Mouse (Mus musculus): ENCODE measurements at regions not wholly inside any gene's neighbourhood (a gene's known extent, or its start where the extent isn't known, plus 50 kb on each side); places are given as distances from the start of the nearest gene placed in this dataset.
A peak's percentile ranks its signal among the peaks of the same experiment; 100 is the strongest.
"Not testable (repeated sequence)": the region's sequence is repeated elsewhere in the genome, so short reads cannot be mapped to it uniquely, and the experiment has no call there.

GRCm38 (mm10) chr10:31143856-31144488 lies 169.2 kb upstream of the Hddc2 start:
- peak; percentile 20; the same call in 1 of the 2 replicates for ATAC-seq

GRCm38 (mm10) chr10:31144489-31144872 lies 168.7 kb upstream of the Hddc2 start:
- H3K4me2 ChIP-seq (ENCODE audit: low read length) = no peak overlapping the region
- no peaks in the 10 kb centered on the region for H3K9me3 ChIP-seq (replicated peaks; ENCODE audit: control insufficient read depth, low read length)
- 87% methylated on average over 3 of the region's 3 CpGs for WGBS
- no peak overlapping the region for H3K27ac ChIP-seq (ENCODE audit: low read depth, low read length)
- H3K27me3 ChIP-seq (replicated peaks; ENCODE audit: control insufficient read depth, insufficient read depth, low read length) = no peaks in the 10 kb centered on the region
- ATAC-seq (no peak), DNase-seq (ENCODE audit: low spot score) (no peak)
- H3K36me3 ChIP-seq (ENCODE audit: control insufficient read depth, insufficient read depth, low read length) = no peaks in the 10 kb centered on the region
- no peaks in the 10 kb centered on the region for H3K4me1 ChIP-seq (ENCODE audit: control insufficient read depth, insufficient read depth, low read length)
- H3K4me3 ChIP-seq (ENCODE audit: low read depth, low read length) = no peak overlapping the region
- no peak overlapping the region for H3K9ac ChIP-seq (ENCODE audit: low read length)

More at GRCm38 (mm10) chr10:31143856-31144488, 169.2 kb upstream of the Hddc2 start:
- Histone ChIP-seq H3K4me3 (ENCODE audit: low read depth, low read length) (no peak overlapping the region), H3K36me3 (ENCODE audit: control insufficient read depth, insufficient read depth, low read length) (no peaks in the 10 kb centered on the region), H3K4me1 (ENCODE audit: control insufficient read depth, insufficient read depth, low read length) (no peaks in the 10 kb centered on the region), H3K9ac (ENCODE audit: low read length) (no peak overlapping the region), H3K4me2 (ENCODE audit: low read length) (no peak overlapping the region), H3K27me3 (replicated peaks; ENCODE audit: control insufficient read depth, insufficient read depth, low read length) (no peaks in the 10 kb centered on the region), H3K27ac (ENCODE audit: low read depth, low read length) (no peak overlapping the region), H3K9me3 (replicated peaks; ENCODE audit: control insufficient read depth, low read length) (no peaks in the 10 kb centered on the region)
- peak; percentile 72 for DNase-seq (ENCODE audit: low spot score)

- H3K36me3 ChIP-seq (ENCODE audit: control insufficient read depth, insufficient read depth, low read length) = no peaks in the 10 kb centered on the region
- ATAC-seq = peak; percentile 92
- no peak overlapping the region for H3K4me2 ChIP-seq (ENCODE audit: low read length)
- no peak overlapping the region for H3K4me3 ChIP-seq (ENCODE audit: low read depth, low read length)
- WGBS = 27% methylated on average over 15 of the region's 15 CpGs
- H3K4me1 ChIP-seq (ENCODE audit: control insufficient read depth, insufficient read depth, low read length) = no peaks in the 10 kb centered on the region
- no peak overlapping the region for H3K27ac ChIP-seq (ENCODE audit: low read depth, low read length)
- no peak overlapping the region for H3K9ac ChIP-seq (ENCODE audit: low read length)
- no peaks in the 10 kb centered on the region for H3K9me3 ChIP-seq (replicated peaks; ENCODE audit: control insufficient read depth, low read length)
- H3K27me3 ChIP-seq (replicated peaks; ENCODE audit: control insufficient read depth, insufficient read depth, low read length) = no peaks in the 10 kb centered on the region
- peak; percentile 81 for DNase-seq (ENCODE audit: low spot score)
Measured at GRCm38 (mm10) chr10:31173169-31173686, 140.0 kb upstream of the Hddc2 start.

GRCm38 (mm10) chr10:31189577-31189976 lies 123.6 kb upstream of the Hddc2 start:
- DNase-seq (ENCODE audit: low spot score) = no peak
- Histone ChIP-seq H3K27me3 (replicated peaks; ENCODE audit: control insufficient read depth, insufficient read depth, low read length) (no peaks in the 10 kb centered on the region), H3K9me3 (replicated peaks; ENCODE audit: control insufficient read depth, low read length) (no peaks in the 10 kb centered on the region), H3K4me1 (ENCODE audit: control insufficient read depth, insufficient read depth, low read length) (no peaks in the 10 kb centered on the region), H3K4me3 (ENCODE audit: low read depth, low read length) (no peak overlapping the region), H3K36me3 (ENCODE audit: control insufficient read depth, insufficient read depth, low read length) (no peaks in the 10 kb centered on the region), H3K4me2 (ENCODE audit: low read length) (no peak overlapping the region), H3K9ac (ENCODE audit: low read length) (no peak overlapping the region), H3K27ac (ENCODE audit: low read depth, low read length) (no peak overlapping the region)
- 56% methylated on average over 1 of the region's 1 CpGs for WGBS
- ATAC-seq = no peak

- not testable (repeated sequence) for ATAC-seq; DNase-seq (ENCODE audit: low spot score); H3K4me1 ChIP-seq (ENCODE audit: control insufficient read depth, insufficient read depth, low read length); H3K4me2 ChIP-seq (ENCODE audit: low read length); H3K27ac ChIP-seq (ENCODE audit: low read depth, low read length); H3K9ac ChIP-seq (ENCODE audit: low read length); H3K4me3 ChIP-seq (ENCODE audit: low read depth, low read length); H3K27me3 ChIP-seq (replicated peaks; ENCODE audit: control insufficient read depth, insufficient read depth, low read length); H3K36me3 ChIP-seq (ENCODE audit: control insufficient read depth, insufficient read depth, low read length); H3K9me3 ChIP-seq (replicated peaks; ENCODE audit: control insufficient read depth, low read length)
- WGBS = 93% methylated on average over 8 of the region's 8 CpGs
Measured at GRCm38 (mm10) chr10:31212164-31212563, 101.0 kb upstream of the Hddc2 start.

- no peak overlapping the region for H3K27ac ChIP-seq (ENCODE audit: low read depth, low read length)
- 83% methylated on average over 2 of the region's 2 CpGs for WGBS
- H3K9ac ChIP-seq (ENCODE audit: low read length) = no peak overlapping the region
- H3K9me3 ChIP-seq (replicated peaks; ENCODE audit: control insufficient read depth, low read length) = no peaks in the 10 kb centered on the region
- H3K4me1 ChIP-seq (ENCODE audit: control insufficient read depth, insufficient read depth, low read length) = no peaks in the 10 kb centered on the region
- no peak overlapping the region for H3K4me2 ChIP-seq (ENCODE audit: low read length)
- no peak for ATAC-seq
- no peaks in the 10 kb centered on the region for H3K36me3 ChIP-seq (ENCODE audit: control insufficient read depth, insufficient read depth, low read length)
- H3K27me3 ChIP-seq (replicated peaks; ENCODE audit: control insufficient read depth, insufficient read depth, low read length) = no peaks in the 10 kb centered on the region
- DNase-seq (ENCODE audit: low spot score) = no peak
- H3K4me3 ChIP-seq (ENCODE audit: low read depth, low read length) = no peak overlapping the region
Measured at GRCm38 (mm10) chr10:31212778-31213454, 100.3 kb upstream of the Hddc2 start.

GRCm38 (mm10) chr10:31221902-31222301 lies 91.3 kb upstream of the Hddc2 start:
- Histone ChIP-seq H3K9me3 (replicated peaks; ENCODE audit: control insufficient read depth, low read length) (no peaks in the 10 kb centered on the region), H3K27me3 (replicated peaks; ENCODE audit: control insufficient read depth, insufficient read depth, low read length) (no peaks in the 10 kb centered on the region), H3K9ac (ENCODE audit: low read length) (no peak overlapping the region), H3K4me1 (ENCODE audit: control insufficient read depth, insufficient read depth, low read length) (no peaks in the 10 kb centered on the region), H3K4me3 (ENCODE audit: low read depth, low read length) (no peak overlapping the region), H3K36me3 (ENCODE audit: control insufficient read depth, insufficient read depth, low read length) (no peaks in the 10 kb centered on the region), H3K27ac (ENCODE audit: low read depth, low read length) (no peak overlapping the region), H3K4me2 (ENCODE audit: low read length) (no peak overlapping the region)
- 92% methylated on average over 1 of the region's 1 CpGs for WGBS
- ATAC-seq (no peak), DNase-seq (ENCODE audit: low spot score) (no peak)

- Histone ChIP-seq H3K4me1 (ENCODE audit: control insufficient read depth, insufficient read depth, low read length) (no peaks in the 10 kb centered on the region), H3K36me3 (ENCODE audit: control insufficient read depth, insufficient read depth, low read length) (no peaks in the 10 kb centered on the region), H3K4me3 (ENCODE audit: low read depth, low read length) (no peak overlapping the region), H3K9me3 (replicated peaks; ENCODE audit: control insufficient read depth, low read length) (no peaks in the 10 kb centered on the region), H3K4me2 (ENCODE audit: low read length) (no peak overlapping the region), H3K27me3 (replicated peaks; ENCODE audit: control insufficient read depth, insufficient read depth, low read length) (no peaks in the 10 kb centered on the region), H3K27ac (ENCODE audit: low read depth, low read length) (no peak overlapping the region), H3K9ac (ENCODE audit: low read length) (no peak overlapping the region)
- WGBS = 80% methylated on average over 3 of the region's 3 CpGs
- no peak for DNase-seq (ENCODE audit: low spot score)
- no peak for ATAC-seq
Measured at GRCm38 (mm10) chr10:31229078-31229477, 84.1 kb upstream of the Hddc2 start.

GRCm38 (mm10) chr10:31242442-31242966 lies 70.7 kb upstream of the Hddc2 start:
- H3K4me1 ChIP-seq (ENCODE audit: control insufficient read depth, insufficient read depth, low read length) = no peaks in the 10 kb centered on the region
- no peak overlapping the region for H3K4me2 ChIP-seq (ENCODE audit: low read length)

More at GRCm38 (mm10) chr10:31242442-31242966, 70.7 kb upstream of the Hddc2 start:
- Histone ChIP-seq H3K9ac (ENCODE audit: low read length) (no peak overlapping the region), H3K27me3 (replicated peaks; ENCODE audit: control insufficient read depth, insufficient read depth, low read length) (no peaks in the 10 kb centered on the region), H3K27ac (ENCODE audit: low read depth, low read length) (no peak overlapping the region), H3K9me3 (replicated peaks; ENCODE audit: control insufficient read depth, low read length) (no peaks in the 10 kb centered on the region), H3K36me3 (ENCODE audit: control insufficient read depth, insufficient read depth, low read length) (no peaks in the 10 kb centered on the region), H3K4me3 (ENCODE audit: low read depth, low read length) (no peak overlapping the region)
- ATAC-seq (no peak), DNase-seq (ENCODE audit: low spot score) (no peak)
- 76% methylated on average over 3 of the region's 3 CpGs for WGBS
